Mouse (Mus musculus) midbrain, embryonic 15.5 days (tissue): ENCODE data around the gene Glt8d1. TPM values are rescaled to one million over a fixed set of nuclear protein-coding genes. Genes with fewer than 3 reads are reported as not detected.

ENCODE experiments used
- ATAC-seq: fragments of 200-750 bp; cut with Nextera tagmentation; replicated peaks from 2 replicates; pipeline ENCODE4 v1.8.0; 2017; ENCODE audit warnings: moderate TSS enrichment
- H3K27ac ChIP-seq: fragments of 300-500 bp; sonication (generic); 2 replicates; pipeline ENCODE4 v1.5.1; 2015; ENCODE audit warnings: mild to moderate bottlenecking, inconsistent platforms
- H3K27me3 ChIP-seq: fragments of 300-500 bp; sonication (generic); replicated peaks from 2 replicates; pipeline ENCODE4 v1.6.1; 2015; ENCODE audit warnings: inconsistent platforms
- H3K36me3 ChIP-seq: fragments of 300-500 bp; sonication (generic); replicated peaks from 2 replicates; pipeline ENCODE4 v1.6.1; 2015; ENCODE audit warnings: inconsistent platforms
- H3K4me1 ChIP-seq: fragments of 300-500 bp; sonication (generic); 2 replicates; pipeline ENCODE4 v1.6.1; 2015; ENCODE audit warnings: inconsistent platforms
- H3K4me2 ChIP-seq: fragments of 300-500 bp; sonication (generic); 2 replicates; pipeline ENCODE4 v1.6.1; 2015; ENCODE audit warnings: inconsistent platforms, mild to moderate bottlenecking, moderate library complexity
- H3K4me3 ChIP-seq: fragments of 300-500 bp; sonication (generic); 2 replicates; pipeline ENCODE4 v1.5.1; 2015; ENCODE audit warnings: mild to moderate bottlenecking, inconsistent platforms
- H3K9ac ChIP-seq: fragments of 300-500 bp; sonication (generic); 2 replicates; pipeline ENCODE4 v1.6.1; 2015; ENCODE audit warnings: mild to moderate bottlenecking, inconsistent platforms
- H3K9me3 ChIP-seq: fragments of 300-500 bp; sonication (generic); 2 replicates; pipeline ENCODE4 v1.6.1; 2016; ENCODE audit warnings: inconsistent platforms
- WGBS: fragments of 180-500 bp; shearing (Covaris S2); methylation state at CpG from one replicate; pipeline ENCODE4 v1.1.7; 2015; ENCODE audit warnings: mixed read lengths; 5-methylcytosine and 5-hydroxymethylcytosine counted together
- polyA plus RNA-seq: library from polyadenylated mRNA; unstranded; fragments of >200 nt; fragmentation: Nextera tagmentation; extraction: Ambion mirVana; gene quantifications from 2 replicates; pipeline ENCODE4 v1.2.1, GENCODE M21; 2015

The Glt8d1 gene
- polyA plus RNA-seq, 1 experiment from 2014 or later, result 63.3 TPM

DNA sequence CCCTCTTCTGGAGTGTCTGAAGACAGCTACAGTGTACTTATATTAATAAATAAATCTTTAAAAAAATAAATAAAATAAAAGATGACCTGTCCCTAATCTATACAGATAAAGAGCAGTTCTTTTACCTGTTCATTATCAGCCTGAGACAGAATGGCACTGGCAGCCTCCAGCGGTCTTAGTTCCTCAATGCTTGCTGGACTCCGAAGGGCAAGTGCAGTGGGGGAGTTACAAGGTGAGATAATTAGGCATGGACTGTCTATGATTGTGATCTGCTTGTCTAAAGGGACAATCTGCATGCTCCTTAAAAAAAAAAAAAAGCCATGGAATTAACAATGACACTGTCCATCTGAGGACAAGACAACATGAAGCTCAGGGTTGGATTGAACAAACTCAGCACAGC, 12.7 kb downstream of the Glt8d1 start:
- H3K9ac ChIP-seq, result no peak overlapping the region
- no peaks in the 10 kb centered on the region for H3K27me3 ChIP-seq
- H3K4me1 ChIP-seq, result peaks cover 10% of the 10 kb centered on the region
- no peak overlapping the region for H3K4me3 ChIP-seq
- 99% methylated on average over 2 of the region's 2 CpGs for WGBS
- peaks cover 54% of the 10 kb centered on the region for H3K36me3 ChIP-seq
- H3K27ac ChIP-seq, result no peak overlapping the region
- no peaks in the 10 kb centered on the region for H3K9me3 ChIP-seq
- no peak overlapping the region for H3K4me2 ChIP-seq
- no peak for ATAC-seq

DNA sequence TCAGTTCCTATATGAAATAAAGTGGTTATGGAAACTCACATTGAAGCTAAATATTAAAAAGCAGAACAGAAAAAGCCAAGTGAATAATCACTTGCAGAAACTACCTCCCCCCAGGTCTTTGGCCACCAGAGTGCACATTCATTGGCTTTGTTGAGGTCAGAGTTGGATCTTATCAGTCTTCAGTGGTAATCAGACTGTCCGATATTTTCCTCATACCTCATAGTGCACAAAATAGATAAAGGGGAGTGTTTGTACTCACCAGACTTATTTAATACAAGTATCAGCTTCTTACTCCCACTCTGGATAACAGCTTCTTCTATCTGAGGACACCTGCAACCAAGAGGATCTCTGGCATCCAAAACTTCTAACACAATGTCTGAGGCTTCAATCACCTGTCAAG, 14.9 kb downstream of the Glt8d1 start:
- H3K4me1 ChIP-seq, result peaks cover 21% of the 10 kb centered on the region
- no peak overlapping the region for H3K4me3 ChIP-seq
- H3K9ac ChIP-seq, result no peak overlapping the region
- no peak for ATAC-seq
- H3K36me3 ChIP-seq, result peaks cover 42% of the 10 kb centered on the region
- 91% methylated on average over 1 of the region's 1 CpGs for WGBS
- no peaks in the 10 kb centered on the region for H3K9me3 ChIP-seq
- H3K4me2 ChIP-seq, result no peak overlapping the region
- no peak overlapping the region for H3K27ac ChIP-seq
- H3K27me3 ChIP-seq, result no peaks in the 10 kb centered on the region

DNA sequence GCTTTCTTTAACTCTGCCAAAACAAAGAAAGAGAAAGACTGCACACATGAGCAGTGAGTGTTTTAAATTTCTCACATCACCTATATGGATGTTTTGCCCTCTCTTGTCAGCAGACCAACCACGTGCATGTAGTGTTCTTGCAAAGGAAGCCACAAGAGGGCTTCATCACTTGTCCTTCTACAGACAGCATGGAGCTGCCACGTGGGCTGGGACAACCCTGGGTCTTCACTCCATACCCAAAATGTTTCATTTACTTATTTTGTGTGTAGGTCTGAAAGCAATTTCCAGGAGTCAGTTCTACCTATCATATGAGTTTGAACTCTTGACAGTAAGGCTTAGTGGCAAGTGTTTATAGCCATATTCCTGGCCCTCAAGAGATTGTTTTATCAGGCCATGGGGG, 16.7 kb downstream of the Glt8d1 start:
- no peaks in the 10 kb centered on the region for H3K27me3 ChIP-seq
- H3K27ac ChIP-seq, result no peak overlapping the region
- peaks cover 26% of the 10 kb centered on the region for H3K4me1 ChIP-seq
- peak overlapping the region; percentile 90 for H3K4me2 ChIP-seq
- peaks cover 27% of the 10 kb centered on the region for H3K36me3 ChIP-seq
- peak overlapping the region; percentile 72 for H3K9ac ChIP-seq
- no peak for ATAC-seq
- H3K9me3 ChIP-seq, result no peaks in the 10 kb centered on the region
- 0% methylated on average over 2 of the region's 2 CpGs for WGBS
- peak overlapping the region; percentile 76 for H3K4me3 ChIP-seq

DNA sequence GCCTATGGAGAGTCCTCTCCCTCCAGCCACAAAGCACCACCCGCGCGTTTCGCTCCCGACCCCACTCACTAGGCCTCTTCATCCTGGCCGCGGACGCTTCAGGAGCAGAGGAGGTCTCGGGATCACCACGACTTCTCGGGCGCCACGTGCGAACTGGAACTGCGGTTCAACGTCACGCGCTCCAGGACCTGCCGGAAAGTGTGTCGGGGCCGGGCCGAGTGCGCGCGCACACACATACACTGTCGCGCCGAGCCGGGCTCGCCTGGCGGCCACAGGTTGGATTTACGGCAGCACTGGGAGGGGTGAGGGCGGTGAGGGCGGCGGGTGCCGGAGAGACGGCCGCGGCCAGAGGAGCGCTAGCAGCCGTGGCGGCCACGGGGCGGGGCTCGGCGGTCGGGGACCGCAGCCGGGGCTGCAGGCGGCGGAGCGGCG, 17.7 kb downstream of the Glt8d1 start, which contains the start of the genes Pbrm1 and Gnl3:
TSS of gene Pbrm1 (plus strand) at position 279 of the 432 bp plus-strand sequence.
TSS of gene Gnl3 (minus strand) at position 293 of the 432 bp plus-strand sequence.
- under 1% methylated on average over 53 of the region's 53 CpGs for WGBS
- no peaks in the 10 kb centered on the region for H3K27me3 ChIP-seq

DNA sequence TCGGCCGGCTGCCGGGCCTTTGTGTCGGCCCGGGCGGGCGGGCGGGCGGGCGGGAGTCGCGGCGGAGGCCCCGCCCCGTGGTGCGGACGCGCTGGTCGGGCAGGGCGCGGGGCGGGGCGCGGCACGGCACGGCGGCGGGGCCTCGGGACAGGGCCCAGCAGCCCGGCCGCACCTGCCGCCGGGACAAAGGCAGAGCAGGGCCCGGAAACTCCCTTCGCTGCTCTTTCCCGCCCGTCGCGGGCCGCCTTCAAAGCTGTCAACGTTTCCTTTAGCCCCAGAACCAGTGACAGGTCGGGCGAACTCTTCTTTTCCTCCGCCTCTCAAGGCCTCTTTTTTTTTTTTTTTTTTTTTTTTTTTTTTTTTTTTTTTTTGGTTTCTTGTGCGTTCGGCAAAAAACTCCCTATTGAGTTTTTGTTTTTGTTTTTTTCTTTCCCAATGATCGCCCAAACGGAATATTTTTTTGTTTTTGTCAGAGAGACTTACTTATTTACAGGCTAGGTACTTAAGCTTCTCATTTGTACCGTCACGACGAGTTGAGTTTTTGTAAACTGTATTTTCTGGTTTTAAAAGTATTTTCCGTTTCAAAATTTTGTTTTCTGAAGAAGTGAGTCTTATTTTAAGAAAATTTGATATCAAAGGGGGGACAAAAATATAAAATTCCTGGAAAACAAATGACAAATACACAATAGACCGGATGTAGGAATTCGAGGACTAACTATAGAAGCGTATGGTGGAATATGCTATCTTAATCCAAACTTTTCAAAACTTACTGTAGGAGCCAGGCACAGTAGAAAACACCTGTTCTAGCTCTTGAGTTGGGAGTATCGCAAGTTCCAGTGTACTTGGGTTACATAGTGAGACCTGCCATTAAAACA, 18.4 kb downstream of the Glt8d1 start:
- H3K9me3 ChIP-seq, result no peaks in the 10 kb centered on the region
- 4% methylated on average over 48 of the region's 56 CpGs for WGBS
- H3K27ac ChIP-seq, result peak overlapping the region; percentile 100
- H3K9ac ChIP-seq, result peak overlapping the region; percentile 95
- H3K4me2 ChIP-seq, result peak overlapping the region; percentile 90
- H3K27me3 ChIP-seq, result no peaks in the 10 kb centered on the region
- peak; percentile 94 for ATAC-seq
- H3K4me3 ChIP-seq, result peak overlapping the region; percentile 76
- H3K4me1 ChIP-seq, result peaks cover 26% of the 10 kb centered on the region
- peaks cover 23% of the 10 kb centered on the region for H3K36me3 ChIP-seq

More for the DNA sequence above, 17.7 kb downstream of the Glt8d1 start, which contains the start of the genes Pbrm1 and Gnl3:
- Histone ChIP-seq H3K4me1 (peaks cover 26% of the 10 kb centered on the region), H3K27ac (peak within 1 kb of the TSS; percentile 100), H3K9me3 (no peaks in the 10 kb centered on the region), H3K9ac (peak within 1 kb of the TSS; percentile 95), H3K4me2 (peak within 1 kb of the TSS; percentile 90), H3K36me3 (peaks cover 30% of the 10 kb centered on the region), H3K4me3 (peak within 1 kb of the TSS; percentile 76)
- ATAC-seq, result peak; percentile 97

DNA sequence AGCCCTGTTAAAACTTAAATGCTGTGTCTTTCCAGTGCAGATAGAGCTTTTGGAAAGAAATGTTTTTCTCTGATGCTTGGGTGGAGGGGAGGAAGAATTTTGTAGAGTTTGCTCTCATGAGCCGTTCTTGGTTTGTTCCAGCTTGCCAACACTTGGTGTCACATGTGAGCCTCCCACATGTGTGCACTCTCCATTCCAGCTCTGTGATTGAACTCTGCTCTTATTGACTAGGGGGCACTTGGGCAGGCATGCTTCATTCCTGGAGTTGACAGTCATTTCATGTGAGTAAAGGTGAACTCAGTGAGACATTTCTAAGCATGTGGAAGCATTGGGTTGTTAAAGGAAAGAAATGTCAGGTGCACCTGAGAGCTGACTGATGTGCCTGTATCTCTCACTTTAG, 21.4 kb downstream of the Glt8d1 start:
- Histone ChIP-seq H3K36me3 (peaks cover 26% of the 10 kb centered on the region), H3K9me3 (no peaks in the 10 kb centered on the region), H3K4me2 (no peak overlapping the region), H3K4me1 (peaks cover 25% of the 10 kb centered on the region), H3K27me3 (no peaks in the 10 kb centered on the region), H3K9ac (no peak overlapping the region), H3K27ac (no peak overlapping the region), H3K4me3 (no peak overlapping the region)
- WGBS, result 36% methylated on average over 1 of the region's 1 CpGs
- no peak for ATAC-seq

DNA sequence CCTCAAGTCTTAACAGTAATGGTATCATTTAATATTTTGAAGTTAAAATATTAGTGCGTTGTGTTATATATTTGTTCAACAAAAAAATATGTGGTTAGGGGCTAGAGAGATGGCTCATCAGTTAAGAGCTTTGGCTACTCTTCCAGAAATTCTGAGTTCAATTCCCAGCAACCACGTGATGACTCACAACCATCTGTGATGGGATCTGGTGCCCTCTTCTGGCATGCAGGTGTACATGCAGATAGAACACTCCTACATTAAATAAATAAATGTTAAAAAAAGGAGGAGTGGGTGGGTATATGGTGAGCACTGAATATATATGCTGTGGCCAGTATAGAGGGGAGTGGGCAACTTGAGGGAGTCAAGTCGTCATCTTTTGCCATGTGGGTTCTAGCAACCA, 24.6 kb downstream of the Glt8d1 start:
- WGBS, result 79% methylated on average over 3 of the region's 3 CpGs
- no peak for ATAC-seq
- Histone ChIP-seq H3K27me3 (no peaks in the 10 kb centered on the region), H3K36me3 (peaks cover 47% of the 10 kb centered on the region), H3K9me3 (no peaks in the 10 kb centered on the region), H3K4me1 (peaks cover 6% of the 10 kb centered on the region), H3K27ac (no peak overlapping the region), H3K9ac (no peak overlapping the region), H3K4me2 (no peak overlapping the region), H3K4me3 (no peak overlapping the region)

DNA sequence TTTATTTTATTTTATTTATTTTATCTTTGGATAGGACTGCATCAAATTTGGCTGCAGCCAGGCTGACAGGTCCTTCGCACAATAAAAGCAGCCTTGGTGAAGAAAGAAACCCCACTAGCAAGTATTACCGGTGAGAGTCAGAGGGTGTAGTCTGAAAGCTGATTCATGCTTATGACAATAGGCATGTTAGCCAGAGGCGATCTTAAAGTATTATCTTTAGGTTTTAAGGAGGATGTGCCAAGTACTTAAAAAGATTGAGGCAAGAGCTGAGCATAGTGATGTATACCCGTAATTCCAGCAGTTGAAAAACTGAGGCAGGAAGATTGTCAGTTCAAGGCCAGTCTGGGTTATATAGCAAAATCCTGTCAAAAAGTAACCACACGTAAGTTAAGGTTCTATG, 44.1 kb downstream of the Glt8d1 start:
- no peak for ATAC-seq
- Histone ChIP-seq H3K4me1 (no peaks in the 10 kb centered on the region), H3K4me2 (no peak overlapping the region), H3K36me3 (peaks cover 56% of the 10 kb centered on the region), H3K27ac (no peak overlapping the region), H3K9me3 (no peaks in the 10 kb centered on the region), H3K9ac (no peak overlapping the region), H3K27me3 (no peaks in the 10 kb centered on the region), H3K4me3 (no peak overlapping the region)
- WGBS, result 96% methylated on average over 5 of the region's 5 CpGs

DNA sequence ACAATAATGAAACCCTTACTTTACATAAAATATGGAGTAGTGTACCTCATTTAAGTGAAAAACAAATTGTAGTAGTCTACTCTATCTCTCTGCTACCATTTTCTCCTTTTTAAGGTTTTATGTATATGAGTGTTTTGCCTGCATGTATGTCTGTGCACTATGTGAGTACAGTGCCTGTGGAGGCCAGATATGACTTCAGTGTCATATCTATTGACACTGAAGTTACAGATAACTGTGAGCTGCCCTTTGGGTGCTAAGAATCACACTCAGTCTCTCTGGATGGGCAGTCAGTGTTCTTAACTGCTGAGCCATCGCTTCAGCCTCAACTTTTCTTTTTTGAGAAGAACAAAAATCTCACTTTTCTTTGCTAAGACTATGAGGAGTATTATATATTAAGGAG, 44.6 kb downstream of the Glt8d1 start:
- Histone ChIP-seq H3K9me3 (no peaks in the 10 kb centered on the region), H3K27ac (no peak overlapping the region), H3K27me3 (no peaks in the 10 kb centered on the region), H3K4me3 (no peak overlapping the region), H3K9ac (no peak overlapping the region), H3K4me1 (no peaks in the 10 kb centered on the region), H3K4me2 (no peak overlapping the region), H3K36me3 (peaks cover 58% of the 10 kb centered on the region)
- 93% methylated on average over 1 of the region's 1 CpGs for WGBS
- ATAC-seq, result no peak

Other genes starting within 250 kb of the Glt8d1 start
- gene Tmem110, start 175.8 kb upstream of the Glt8d1 start, polyA plus RNA-seq, result 21.4 and 22.7 TPM in 2 replicates
- 0.50 and 0.76 TPM in 2 replicates for gene Mustn1, start 122.2 kb upstream of the Glt8d1 start, polyA plus RNA-seq
- gene Itih4, start 114.9 kb upstream of the Glt8d1 start, polyA plus RNA-seq, result 0.09 TPM in 1 of 2 replicates, not detected in the other
- gene Itih3, start 77.6 kb upstream of the Glt8d1 start, polyA plus RNA-seq, result 1.1 and 1.3 TPM in 2 replicates
- gene Itih1, start 58.1 kb upstream of the Glt8d1 start, polyA plus RNA-seq, result 0.05 TPM in 1 of 2 replicates, not detected in the other
- gene Nek4, start 50.0 kb upstream of the Glt8d1 start, polyA plus RNA-seq, result 17.2 and 18.1 TPM in 2 replicates
- 273 and 290 TPM in 2 replicates for gene Spcs1, start 272 bp downstream of the Glt8d1 start, polyA plus RNA-seq
- gene Pbrm1, start 17.7 kb downstream of the Glt8d1 start, polyA plus RNA-seq, result 134 and 142 TPM in 2 replicates
- 47.8 and 55.1 TPM in 2 replicates for gene Gnl3, start 17.8 kb downstream of the Glt8d1 start, polyA plus RNA-seq
- 51.1 and 51.3 TPM in 2 replicates for gene Smim4, start 127.6 kb downstream of the Glt8d1 start, polyA plus RNA-seq
- 247 and 295 TPM in 2 replicates for gene Nt5dc2, start 129.7 kb downstream of the Glt8d1 start, polyA plus RNA-seq
- 22.8 TPM in 2 replicates for gene Stab1, start 167.2 kb downstream of the Glt8d1 start, polyA plus RNA-seq
- gene Tnnc1, start 206.9 kb downstream of the Glt8d1 start, polyA plus RNA-seq, result 2.9 and 4.6 TPM in 2 replicates
- gene Nisch, start 215.5 kb downstream of the Glt8d1 start, polyA plus RNA-seq, result 420 and 426 TPM in 2 replicates
- 0.65 and 0.86 TPM in 2 replicates for gene Sema3g, start 216.5 kb downstream of the Glt8d1 start, polyA plus RNA-seq
- 9.9 TPM in 2 replicates for gene Phf7, start 249.9 kb downstream of the Glt8d1 start, polyA plus RNA-seq